Mouse (Mus musculus) frontal cortex, postnatal 10 days (tissue): ENCODE measurements at regions not wholly inside any gene's neighbourhood (a gene's known extent, or its start where the extent isn't known, plus 50 kb on each side); places are given as distances from the start of the nearest gene placed in this dataset.

Source experiments
- DNase-seq, 2 experiments: peaks; one replicate each; pipeline ENCODE4 v3.0.0; 2022; ENCODE audit warnings: low spot score in 2 of 2, mixed read lengths in 1 of 2

- DNase-seq: no peak
These were observed 489.0 kb upstream of the A1bg start for GRCm38 (mm10) chr15:61411821-61412220.

GRCm38 (mm10) chr15:61410789-61411188, 488.0 kb upstream of the A1bg start:
- DNase-seq: no peak

GRCm38 (mm10) chr15:61408621-61409020, 485.8 kb upstream of the A1bg start:
- no peak for DNase-seq

DNA sequence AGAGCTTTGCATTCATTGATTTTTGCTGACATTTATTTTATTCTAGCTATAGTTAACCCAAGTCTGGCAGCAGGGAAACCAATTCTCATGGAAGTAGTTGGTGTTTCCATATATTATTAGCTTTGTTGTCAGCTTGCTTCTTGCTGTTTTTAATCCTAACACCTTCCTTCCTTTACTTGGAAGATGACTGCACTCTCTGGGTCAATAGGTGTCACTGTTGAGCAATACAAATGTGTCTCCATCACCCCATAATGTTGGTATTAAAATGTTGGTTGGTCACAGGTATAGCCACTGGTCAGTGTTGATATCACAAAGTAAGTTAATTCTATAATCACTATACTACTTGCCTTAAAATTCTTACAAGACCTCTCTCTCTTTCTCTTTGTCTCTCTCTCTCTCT, 477.9 kb upstream of the A1bg start:
- DNase-seq: no peak

GRCm38 (mm10) chr15:61399971-61400370, 477.2 kb upstream of the A1bg start:
- DNase-seq: no peak

GRCm38 (mm10) chr15:61398829-61399228, 476.0 kb upstream of the A1bg start:
- DNase-seq: no peak

DNA sequence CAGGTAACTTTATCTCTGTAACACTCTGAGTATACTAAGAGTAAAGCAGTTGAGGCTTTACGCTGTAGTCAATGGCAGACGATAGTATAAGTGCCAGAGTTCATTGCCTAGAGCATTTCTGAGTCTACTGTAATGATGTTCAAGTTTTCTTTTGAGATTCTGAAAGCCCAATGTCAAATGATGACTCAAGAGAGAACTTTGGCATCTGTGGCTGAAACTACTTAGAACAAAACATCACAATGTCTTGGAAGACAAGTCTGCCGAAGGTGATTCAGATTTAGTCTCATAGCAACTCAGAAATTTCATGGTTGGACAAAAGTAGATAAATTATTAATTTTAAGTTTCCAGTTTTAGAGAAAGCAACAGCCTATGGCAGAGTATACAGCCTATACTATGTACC, 474.2 kb upstream of the A1bg start:
- DNase-seq: no peak

DNA sequence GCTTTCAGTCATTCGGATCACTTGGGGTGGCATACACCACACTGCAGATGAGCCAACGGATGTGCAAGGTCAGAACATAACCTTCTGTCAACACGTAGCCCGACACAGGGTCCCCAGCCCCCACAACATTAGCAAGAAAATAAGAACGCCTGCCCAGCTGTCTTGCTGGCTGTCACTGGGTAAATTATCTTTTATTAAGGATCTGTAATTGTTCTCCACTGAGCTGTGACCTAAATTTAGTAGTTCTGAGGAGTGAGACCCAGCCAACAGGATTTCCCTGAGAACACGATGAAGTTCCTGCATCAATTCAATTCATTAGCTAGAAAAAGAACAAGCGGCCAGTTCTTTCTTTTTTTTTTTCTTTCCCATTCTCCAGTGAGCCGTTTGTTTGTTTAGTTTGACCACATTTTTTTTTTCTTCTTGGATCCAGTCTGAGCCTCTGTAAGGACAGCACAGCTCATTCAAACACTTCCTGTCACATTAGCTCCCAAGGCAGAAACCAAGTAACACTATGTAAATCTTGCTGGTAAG, 472.5 kb upstream of the A1bg start:
- DNase-seq: peak; percentile 12 to 20

DNA sequence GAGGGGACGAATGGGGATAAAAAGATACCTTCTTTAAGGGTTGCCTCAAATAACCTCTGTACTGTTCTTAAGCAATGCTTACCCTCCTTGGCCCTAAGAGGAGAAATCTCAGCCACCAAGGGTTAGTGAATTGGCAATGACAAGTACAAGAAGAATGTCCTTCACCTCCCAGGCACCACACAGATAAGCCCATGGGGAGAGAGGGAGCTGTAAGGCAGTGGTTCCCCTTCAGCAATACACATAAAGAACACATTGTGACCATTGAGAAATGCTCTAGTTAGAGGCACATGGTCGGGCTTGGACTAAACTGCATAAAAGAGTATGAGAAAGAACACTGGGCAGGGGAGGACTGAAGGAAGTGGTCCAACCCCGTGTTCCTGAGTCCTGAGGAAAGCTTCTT, 457.9 kb upstream of the A1bg start:
- no peak for DNase-seq

DNA sequence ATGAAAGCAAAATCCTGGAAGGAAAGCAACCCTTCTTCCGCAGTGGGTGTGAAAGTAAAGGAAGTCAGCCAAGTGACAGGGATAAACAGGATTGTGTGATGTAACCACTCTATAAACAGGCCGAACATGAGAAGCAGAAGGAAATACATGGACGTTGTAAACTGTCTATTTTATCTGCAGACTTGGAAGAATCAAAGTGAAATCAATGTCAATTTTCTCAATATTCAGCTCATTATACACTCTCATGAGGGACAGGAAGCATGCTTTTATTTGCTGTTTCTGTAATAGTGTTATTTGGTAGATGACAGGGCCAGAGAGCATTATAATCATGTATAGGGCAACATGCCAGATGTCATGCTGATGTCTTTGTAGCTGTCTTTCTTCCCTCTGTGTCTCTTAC, 443.5 kb upstream of the A1bg start:
- no peak for DNase-seq

DNA sequence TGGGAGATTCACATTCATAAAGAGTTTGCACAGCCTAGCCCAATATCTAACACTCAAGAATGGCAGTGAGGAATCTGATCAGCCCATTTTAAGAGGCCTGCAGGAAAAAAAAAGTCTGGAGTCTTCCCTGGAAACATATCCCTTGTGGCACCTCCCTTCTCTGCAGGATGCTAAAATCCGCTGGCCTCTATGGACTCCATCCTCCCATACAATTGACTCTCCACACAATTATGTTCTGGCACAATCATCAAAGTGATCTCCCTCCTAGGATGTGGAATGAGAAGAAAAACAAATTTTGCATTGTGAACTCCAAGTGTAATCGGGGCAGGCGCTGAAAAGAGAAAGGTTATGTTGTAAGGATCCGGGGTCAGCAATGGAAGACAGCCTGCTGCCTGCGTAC, 442.7 kb upstream of the A1bg start:
- no peak for DNase-seq

- no peak for DNase-seq
These were observed 441.6 kb upstream of the A1bg start for GRCm38 (mm10) chr15:61364461-61364860.

DNA sequence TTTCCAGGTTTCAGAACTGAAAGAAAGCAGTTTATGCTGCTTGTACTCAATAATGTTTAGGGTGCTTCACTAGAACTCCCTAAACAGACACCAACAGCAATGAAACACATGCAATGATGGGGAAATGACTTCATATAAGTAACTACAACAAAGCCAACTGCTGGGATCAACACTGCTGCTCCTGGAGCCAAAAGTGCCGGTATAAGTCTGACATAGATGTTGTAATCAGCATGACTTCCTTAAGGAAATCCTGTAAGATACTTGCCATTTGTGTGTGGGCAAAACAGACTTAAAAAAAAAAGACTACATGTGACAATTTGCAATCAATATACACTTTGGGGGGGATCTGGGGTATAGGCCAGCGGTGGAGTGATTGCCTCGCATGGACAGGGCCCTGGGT, 438.4 kb upstream of the A1bg start:
- DNase-seq: no peak

DNA sequence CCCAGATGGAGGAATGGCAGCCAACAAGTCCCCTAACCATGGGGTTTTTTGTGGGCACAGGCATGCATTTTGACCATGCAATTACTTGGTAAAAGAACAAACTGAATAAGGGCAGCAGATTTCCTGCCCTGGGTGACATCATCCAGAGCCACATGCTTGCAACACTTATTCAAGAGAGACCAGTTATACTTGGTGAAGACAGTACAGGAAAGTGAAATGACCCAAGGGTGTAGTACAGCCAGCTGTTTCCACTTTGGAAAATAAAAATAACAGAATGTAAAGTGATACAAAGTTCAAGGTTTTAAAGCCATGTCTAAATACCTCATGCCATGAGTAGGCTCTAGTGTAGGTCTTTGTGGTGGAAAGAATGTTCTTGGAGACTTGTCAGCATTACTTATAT, 432.5 kb upstream of the A1bg start:
- no peak for DNase-seq

- no peak for DNase-seq
These were observed 429.0 kb upstream of the A1bg start for GRCm38 (mm10) chr15:61351729-61352342.

DNA sequence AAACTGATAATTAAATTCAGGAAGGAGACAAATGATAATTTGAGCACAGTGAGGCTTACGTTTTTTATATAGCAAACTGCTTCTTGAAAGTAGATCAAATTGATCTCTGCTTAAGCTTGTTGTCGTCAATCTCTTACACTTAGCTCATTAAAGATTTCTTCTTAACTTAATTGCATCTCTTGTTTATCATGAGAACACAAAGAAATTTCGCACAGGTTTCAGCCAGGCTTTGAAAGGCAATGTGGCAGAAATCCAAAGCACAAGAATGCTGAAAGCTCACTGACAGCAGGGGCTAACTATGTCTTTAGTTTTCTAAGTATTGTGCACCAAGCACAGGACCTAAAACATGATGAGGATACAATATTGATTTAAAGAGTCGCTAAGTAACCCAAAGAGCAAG, 422.3 kb upstream of the A1bg start:
- no peak for DNase-seq

- no peak for DNase-seq
These were observed 419.8 kb upstream of the A1bg start for GRCm38 (mm10) chr15:61342618-61343017.

DNA sequence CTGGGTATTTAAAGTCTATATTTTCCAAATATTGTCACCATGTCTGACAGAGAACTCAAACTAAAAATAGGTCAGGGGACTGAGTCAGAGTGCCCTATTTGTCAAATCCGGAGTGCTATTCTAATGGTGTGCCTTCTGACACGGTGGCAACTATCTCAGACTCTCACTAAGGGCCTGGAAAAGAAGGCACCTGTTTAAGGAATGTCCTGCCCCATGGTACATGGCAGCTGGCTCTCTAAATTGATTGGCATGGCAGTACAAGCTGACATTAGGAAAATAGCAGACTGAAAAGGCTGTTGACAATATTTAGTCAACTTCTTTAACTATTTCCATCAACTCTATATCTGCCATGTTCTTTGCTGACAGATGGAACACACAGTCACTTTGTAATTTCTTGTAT, 405.1 kb upstream of the A1bg start:
- DNase-seq: no peak

GRCm38 (mm10) chr15:61322243-61322642, 399.4 kb upstream of the A1bg start:
- no peak for DNase-seq

DNA sequence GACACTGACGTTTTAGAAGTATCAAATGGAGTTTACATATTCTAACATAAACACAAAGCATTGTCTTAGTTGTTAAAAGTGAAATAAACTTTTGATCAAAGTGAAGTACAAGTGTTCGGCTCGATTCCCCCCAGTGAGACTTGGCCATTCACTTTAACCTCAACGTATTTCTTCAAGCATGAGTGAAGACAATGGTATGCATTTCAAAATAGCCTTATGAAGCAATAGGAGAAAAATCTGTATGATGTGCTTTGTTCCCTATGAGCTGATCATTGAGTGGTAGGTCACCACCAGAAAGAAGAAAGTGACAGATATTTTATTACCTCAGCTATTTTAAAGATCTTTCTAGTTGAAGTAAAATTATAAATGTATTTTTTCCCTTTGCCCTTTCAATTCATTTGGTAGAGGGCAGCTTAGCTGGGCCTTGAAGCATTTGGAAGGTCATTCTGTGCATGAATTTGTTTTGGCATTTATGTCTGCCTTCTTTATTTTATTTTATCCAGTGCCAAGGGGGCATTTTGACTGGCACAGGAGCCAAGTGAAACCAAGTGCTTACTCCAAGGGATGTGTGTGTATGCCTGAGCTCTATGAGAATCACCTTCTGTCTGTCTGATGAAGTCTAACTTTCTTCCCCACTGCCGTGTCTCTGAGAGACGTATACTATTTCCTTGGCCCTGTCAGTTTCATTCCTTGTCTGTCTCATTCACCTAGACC, 386.8 kb upstream of the A1bg start:
- DNase-seq: no peak

DNA sequence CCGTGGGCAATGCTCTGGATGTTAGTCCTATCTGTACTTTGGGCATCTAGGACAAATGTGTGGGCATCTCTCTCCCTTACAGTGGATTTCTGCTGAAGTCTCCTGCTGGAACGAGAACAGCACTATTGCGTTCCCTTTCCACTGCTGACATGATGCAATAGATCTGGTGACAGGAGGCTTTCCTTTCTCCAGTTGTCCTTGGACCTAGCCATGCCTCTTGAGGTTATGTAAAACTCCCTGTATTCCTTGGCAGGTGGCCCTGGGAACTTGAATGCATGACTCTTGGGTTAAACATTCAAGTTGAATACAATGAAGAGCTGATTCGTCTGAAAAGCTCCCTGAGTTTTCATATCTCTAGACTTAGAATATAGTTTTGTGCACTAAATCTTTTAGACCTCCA, 386.1 kb upstream of the A1bg start:
- DNase-seq: no peak

GRCm38 (mm10) chr15:61304546-61304945, 381.7 kb upstream of the A1bg start:
- DNase-seq: no peak

GRCm38 (mm10) chr15:61299796-61300195, 377.0 kb upstream of the A1bg start:
- DNase-seq: no peak
